Mouse (Mus musculus) stomach, embryonic 15.5 days (tissue): ENCODE results near the gene Krtcap2. TPM values are rescaled to one million over a fixed set of nuclear protein-coding genes. Genes with fewer than 3 reads are reported as not detected.

Source experiments
- ATAC-seq: fragments of 200-750 bp; cut with Nextera tagmentation; 2 replicates; pipeline ENCODE4 v1.8.0; 2017; ENCODE audit warnings: low read depth, moderate number of reproducible peaks, moderate TSS enrichment; ENCODE audit not compliant: insufficient read depth, low FRiP score
- H3K27ac ChIP-seq: fragments of 300-500 bp; sonication (generic); 2 replicates; pipeline ENCODE4 v1.5.1; 2015; ENCODE audit warnings: mild to moderate bottlenecking, inconsistent platforms
- H3K27me3 ChIP-seq: fragments of 300-500 bp; sonication (generic); replicated peaks from 2 replicates; pipeline ENCODE4 v1.6.1; 2015; ENCODE audit warnings: inconsistent platforms
- H3K36me3 ChIP-seq: fragments of 300-500 bp; sonication (generic); 2 replicates; pipeline ENCODE4 v1.6.1; 2015; ENCODE audit warnings: inconsistent platforms
- H3K4me1 ChIP-seq: fragments of 300-500 bp; sonication (generic); 2 replicates; pipeline ENCODE4 v1.6.1; 2015; ENCODE audit warnings: inconsistent platforms
- H3K4me2 ChIP-seq: fragments of 300-500 bp; sonication (generic); 2 replicates; pipeline ENCODE4 v1.6.1; 2015; ENCODE audit warnings: mild to moderate bottlenecking, inconsistent platforms
- H3K4me3 ChIP-seq: fragments of 300-500 bp; sonication (generic); replicated peaks from 2 replicates; pipeline ENCODE4 v1.5.1; 2015; ENCODE audit warnings: inconsistent platforms
- H3K9ac ChIP-seq: fragments of 300-500 bp; sonication (generic); 2 replicates; pipeline ENCODE4 v1.6.1; 2015; ENCODE audit warnings: inconsistent platforms
- H3K9me3 ChIP-seq: fragments of 300-500 bp; sonication (generic); 2 replicates; pipeline ENCODE4 v1.6.1; 2016; ENCODE audit warnings: inconsistent platforms
- WGBS: fragments of 180-500 bp; shearing (Covaris S2); methylation state at CpG from one replicate; pipeline ENCODE4 v1.1.7; 2015; 5-methylcytosine and 5-hydroxymethylcytosine counted together
- polyA plus RNA-seq: library from polyadenylated mRNA; unstranded; fragments of >200 nt; fragmentation: Nextera tagmentation; extraction: Ambion mirVana; gene quantifications from 2 replicates; pipeline ENCODE4 v1.2.1, GENCODE M21; 2015

The Krtcap2 gene
- polyA plus RNA-seq, 1 experiment from 2014 or later, result 406 TPM

DNA sequence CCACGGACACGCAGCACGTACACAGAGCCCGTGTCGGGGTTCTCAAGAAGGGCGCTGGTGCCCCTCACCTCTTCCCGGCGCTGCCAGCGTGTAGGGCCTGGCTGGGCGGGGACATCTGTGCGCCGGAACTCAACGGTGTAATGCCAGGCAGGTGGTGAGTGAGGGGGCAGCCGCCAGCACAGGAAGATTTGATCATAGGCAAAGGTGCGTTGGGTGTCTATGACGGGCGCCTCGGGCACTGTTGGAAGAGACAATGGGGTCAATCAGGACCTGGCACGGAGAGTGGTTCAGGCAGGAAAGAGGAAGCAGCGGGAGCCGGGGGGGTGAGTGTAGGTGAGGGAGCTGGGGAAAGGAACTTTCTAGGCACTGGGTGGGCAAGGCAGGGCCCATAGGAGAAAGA, 8.1 kb upstream of the Krtcap2 start:
- whole genome bisulfite sequencing, result 89% methylated on average over 21 of the region's 21 CpGs
- Histone ChIP-seq H3K9me3 (no peaks in the 10 kb centered on the region), H3K27me3 (no peaks in the 10 kb centered on the region), H3K36me3 (0 out of 2 replicates have a peak, but pooled peaks cover 4% of the 10 kb centered on the region), H3K4me1 (peaks cover 10% of the 10 kb centered on the region; the same call in 1 of the 2 replicates), H3K4me2 (no peak overlapping the region), H3K9ac (no peak overlapping the region), H3K4me3 (no peak overlapping the region), H3K27ac (no peak overlapping the region)
- no peak for ATAC-seq

DNA sequence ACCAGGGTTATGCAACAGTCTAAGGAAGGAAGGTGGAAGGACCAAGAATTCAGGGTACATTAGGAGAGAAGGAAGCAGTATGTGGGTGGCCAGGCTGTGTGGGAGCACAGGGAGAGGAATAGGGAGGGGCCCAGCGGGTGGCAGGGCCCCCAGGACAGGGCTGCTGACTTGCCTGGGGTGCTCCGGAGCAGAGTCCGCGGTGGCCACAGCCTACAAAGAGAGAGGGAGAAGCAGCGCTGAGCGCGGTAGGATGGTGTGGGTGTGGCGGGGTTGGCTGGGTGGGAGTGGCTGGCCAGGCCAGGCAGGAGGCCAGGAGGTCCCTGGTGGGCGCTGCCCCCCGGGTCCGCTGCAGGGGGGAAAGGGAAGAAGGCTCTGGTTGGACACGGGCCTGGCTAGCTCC, 7.3 kb upstream of the Krtcap2 start:
- H3K4me1 ChIP-seq, result peaks cover 8% of the 10 kb centered on the region; the same call in 1 of the 2 replicates
- WGBS, result 52% methylated on average over 12 of the region's 12 CpGs
- no peaks in the 10 kb centered on the region for H3K9me3 ChIP-seq
- 0 out of 2 replicates have a peak, but pooled peaks cover 4% of the 10 kb centered on the region for H3K36me3 ChIP-seq
- H3K27me3 ChIP-seq, result no peaks in the 10 kb centered on the region
- no peak overlapping the region for H3K27ac ChIP-seq
- H3K9ac ChIP-seq, result no peak overlapping the region
- ATAC-seq, result peak; percentile 23; the same call in 1 of the 2 replicates
- no peak overlapping the region for H3K4me2 ChIP-seq
- no peak overlapping the region for H3K4me3 ChIP-seq

DNA sequence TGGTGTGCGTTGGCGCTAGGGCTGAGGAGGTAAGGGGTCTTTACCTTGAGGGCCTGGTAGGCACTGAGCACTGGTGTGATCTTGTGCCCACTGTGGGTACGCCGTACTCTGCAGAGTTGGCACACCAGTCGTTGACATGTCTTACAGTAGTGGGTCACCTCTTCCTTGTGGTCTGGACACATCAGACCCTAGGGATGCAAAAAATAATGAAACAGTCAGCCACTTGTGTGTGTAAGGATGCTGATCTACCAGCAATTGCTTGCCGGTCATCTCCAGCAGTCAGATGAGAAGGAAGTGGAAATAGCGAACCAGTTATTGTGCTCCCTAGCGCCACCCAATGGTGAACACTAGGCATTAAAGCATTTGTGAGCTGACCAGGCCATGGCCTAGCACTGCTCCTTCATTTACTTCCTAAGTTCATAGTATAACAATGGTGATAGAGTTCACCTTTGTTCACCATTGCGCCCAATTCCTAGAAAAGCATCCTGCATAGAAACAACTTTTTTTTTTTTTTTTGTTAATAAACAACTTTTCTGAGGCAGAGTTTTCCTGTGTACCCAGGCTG, 3.4 kb upstream of the Krtcap2 start:
- Histone ChIP-seq H3K27ac (no peak overlapping the region), H3K9me3 (no peaks in the 10 kb centered on the region), H3K4me1 (peaks cover 30% of the 10 kb centered on the region), H3K9ac (no peak overlapping the region), H3K4me3 (no peak overlapping the region), H3K27me3 (no peaks in the 10 kb centered on the region), H3K4me2 (no peak overlapping the region), H3K36me3 (0 out of 2 replicates have a peak, but pooled peaks cover 2% of the 10 kb centered on the region)
- no peak for ATAC-seq
- 67% methylated on average over 9 of the region's 9 CpGs for WGBS

DNA sequence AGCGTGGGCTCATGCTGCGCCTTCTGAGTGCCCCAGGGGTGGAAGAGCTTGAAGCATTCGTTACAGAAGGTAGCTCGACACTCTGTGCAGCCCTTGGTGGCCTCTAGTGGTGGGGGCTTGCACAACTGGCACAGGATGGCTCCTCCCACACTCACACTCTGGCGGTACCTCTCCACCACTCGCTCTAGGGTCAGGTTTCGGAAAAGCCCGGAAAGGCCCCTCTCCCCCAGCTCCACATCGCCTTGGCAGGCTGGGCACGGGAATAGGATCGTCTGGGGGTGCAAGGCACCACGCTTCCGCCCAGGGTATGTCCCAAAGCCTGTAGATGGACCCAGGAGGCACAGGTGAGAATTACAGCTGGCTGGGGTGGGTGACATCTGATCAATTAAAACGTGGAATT, 2.2 kb upstream of the Krtcap2 start:
- peak; percentile 48 for ATAC-seq
- no peaks in the 10 kb centered on the region for H3K9me3 ChIP-seq
- no peak overlapping the region for H3K27ac ChIP-seq
- H3K36me3 ChIP-seq, result 0 out of 2 replicates have a peak, but pooled peaks cover under 1% of the 10 kb centered on the region
- H3K4me1 ChIP-seq, result peaks cover 33% of the 10 kb centered on the region
- peak overlapping the region; percentile 81 for H3K4me2 ChIP-seq
- H3K9ac ChIP-seq, result no peak overlapping the region
- no peaks in the 10 kb centered on the region for H3K27me3 ChIP-seq
- 21% methylated on average over 14 of the region's 14 CpGs for WGBS
- peak overlapping the region; percentile 71; the same call in 1 of the 2 replicates for H3K4me3 ChIP-seq

DNA sequence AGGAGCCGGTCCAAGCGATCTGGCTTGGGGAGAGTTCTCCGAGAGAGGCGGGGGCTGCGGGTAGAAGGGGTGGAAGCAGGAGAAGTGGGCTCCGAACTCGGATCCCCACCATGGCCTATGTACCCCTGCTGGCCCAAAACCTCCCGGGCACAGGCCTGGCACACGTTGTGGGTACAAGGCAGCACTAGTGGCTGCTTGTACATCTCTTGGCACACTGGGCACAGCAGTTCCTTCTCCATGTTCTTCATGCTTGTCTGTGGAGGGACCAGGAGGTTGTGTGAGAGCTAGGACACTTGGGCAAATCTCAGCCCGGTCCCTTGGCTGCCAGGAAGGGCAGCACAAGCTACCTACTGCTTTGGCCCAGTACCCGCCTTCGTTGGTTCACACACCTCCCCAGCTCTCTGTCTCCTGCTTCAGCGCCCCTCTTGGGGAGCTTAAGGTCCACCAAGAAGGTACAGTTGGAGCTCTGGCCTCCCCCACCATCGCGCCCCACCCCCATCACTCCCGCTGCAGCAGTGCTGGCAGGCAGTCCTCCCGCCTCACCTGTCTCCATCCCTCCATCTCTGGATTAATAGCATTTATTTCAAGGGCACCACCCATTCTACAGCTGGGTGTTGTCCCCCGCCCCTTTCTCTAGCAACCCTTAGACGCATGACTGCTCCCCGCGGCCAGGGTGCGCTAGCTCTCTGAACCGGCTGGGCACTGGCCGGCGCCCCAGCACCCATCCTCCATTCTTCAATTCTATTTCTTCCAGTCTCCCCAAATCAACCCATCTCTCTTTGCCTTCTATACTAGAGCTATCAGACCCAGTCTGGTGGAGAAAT, 1.4 kb upstream of the Krtcap2 start:
- no peaks in the 10 kb centered on the region for H3K9me3 ChIP-seq
- H3K27me3 ChIP-seq, result no peaks in the 10 kb centered on the region
- no peak overlapping the region for H3K9ac ChIP-seq
- no peak for ATAC-seq
- H3K4me1 ChIP-seq, result peaks cover 33% of the 10 kb centered on the region
- WGBS, result 22% methylated on average over 25 of the region's 25 CpGs
- H3K36me3 ChIP-seq, result peaks cover 6% of the 10 kb centered on the region; the same call in 1 of the 2 replicates
- H3K4me3 ChIP-seq, result peak overlapping the region; percentile 71
- H3K4me2 ChIP-seq, result peak overlapping the region; percentile 81
- peak overlapping the region; percentile 11; the same call in 1 of the 2 replicates for H3K27ac ChIP-seq

DNA sequence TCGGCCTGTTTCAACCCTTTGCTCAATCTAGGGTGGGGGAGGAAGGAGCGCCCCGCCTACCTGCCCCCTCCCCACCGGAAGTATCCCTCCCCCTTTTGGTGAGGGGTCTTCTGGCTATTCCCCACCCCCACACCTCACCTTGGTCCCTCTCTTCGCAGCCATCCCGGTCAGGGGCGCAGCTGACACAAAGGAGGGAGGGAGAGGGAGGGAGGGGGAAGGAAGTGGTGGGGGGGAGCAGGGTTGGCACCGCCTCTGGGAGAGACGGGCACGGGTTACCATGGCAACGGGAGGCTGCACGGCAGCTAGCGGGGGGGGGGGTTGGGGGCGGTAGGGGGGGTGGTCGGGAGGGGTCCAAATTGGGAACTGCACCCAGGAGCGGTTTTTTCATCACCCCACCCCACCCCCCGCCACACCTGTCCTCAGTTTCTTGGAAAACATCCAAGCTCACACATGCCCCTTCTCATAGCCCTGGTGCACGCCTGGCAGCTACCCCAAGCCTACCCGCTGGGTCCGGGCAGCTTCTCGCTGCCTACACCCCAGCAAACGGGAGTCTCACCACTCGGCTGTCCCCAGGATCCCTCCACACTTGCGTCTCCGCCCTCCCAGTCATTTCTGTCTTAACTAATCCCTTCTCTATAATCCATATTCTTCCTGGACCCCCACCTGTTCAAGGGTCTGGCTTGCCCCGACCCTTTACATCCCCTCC, 631 bp upstream of the Krtcap2 start:
- Histone ChIP-seq H3K9me3 (no peaks in the 10 kb centered on the region), H3K27me3 (no peaks in the 10 kb centered on the region), H3K4me1 (peaks cover 33% of the 10 kb centered on the region), H3K9ac (no peak overlapping the region), H3K36me3 (peaks cover 9% of the 10 kb centered on the region; the same call in 1 of the 2 replicates), H3K4me3 (peak overlapping the region; percentile 71), H3K4me2 (peak overlapping the region; percentile 81), H3K27ac (peak overlapping the region; percentile 67; the same call in 1 of the 2 replicates)
- peak; percentile 4; the same call in 1 of the 2 replicates for ATAC-seq
- WGBS, result under 1% methylated on average over 21 of the region's 26 CpGs

DNA sequence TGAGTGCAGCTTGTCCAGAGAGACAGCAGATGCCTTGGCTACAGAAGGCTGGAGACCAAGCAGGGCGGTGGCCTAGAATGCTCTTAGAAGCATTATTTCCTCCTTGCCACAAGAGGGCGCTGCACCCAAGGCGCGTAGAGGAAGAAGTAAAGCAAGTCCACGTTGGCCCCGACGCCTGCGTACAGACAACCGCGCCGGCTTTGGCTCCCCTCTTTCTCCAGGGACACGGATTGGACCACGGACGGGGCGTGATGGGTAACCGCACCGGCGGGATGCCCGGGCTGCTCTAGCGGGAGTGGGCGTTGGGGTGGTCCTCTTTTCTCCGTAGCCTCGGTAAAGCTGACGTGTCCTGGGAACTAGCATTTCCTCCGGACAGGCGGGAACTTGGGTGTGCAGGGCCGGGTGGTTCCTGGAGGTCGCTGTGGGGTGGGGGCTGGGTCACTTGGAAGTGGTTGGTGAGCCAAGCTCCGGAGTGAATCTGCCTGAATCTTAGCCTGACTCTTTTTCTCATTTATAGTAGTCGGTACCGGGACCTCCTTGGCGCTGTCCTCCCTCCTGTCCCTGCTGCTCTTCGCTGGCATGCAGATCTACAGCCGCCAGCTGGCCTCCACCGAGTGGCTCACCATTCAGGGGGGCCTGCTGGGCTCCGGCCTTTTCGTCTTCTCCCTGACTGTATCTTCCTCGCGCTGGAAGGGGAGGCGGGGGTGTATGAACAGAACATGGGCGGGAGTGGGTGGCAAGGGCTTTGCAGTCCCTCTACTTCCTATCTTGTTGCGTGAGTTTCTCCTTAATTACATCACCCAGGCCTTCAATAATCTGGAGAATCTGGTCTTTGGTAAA, 715 bp downstream of the Krtcap2 start, which contains the start of gene Trim46:
Trim46 (minus strand) TSS at position 49 of the 840 bp plus-strand sequence.
- Histone ChIP-seq H3K27ac (peak within 1 kb of the TSS; percentile 67), H3K9me3 (no peaks in the 10 kb centered on the region), H3K4me2 (peak within 1 kb of the TSS; percentile 81), H3K9ac (peak within 1 kb of the TSS; percentile 75), H3K4me1 (peaks cover 44% of the 10 kb centered on the region), H3K4me3 (peak within 1 kb of the TSS; percentile 71), H3K36me3 (peaks cover 9% of the 10 kb centered on the region; the same call in 1 of the 2 replicates), H3K27me3 (no peaks in the 10 kb centered on the region)
- under 1% methylated on average over 42 of the region's 42 CpGs for WGBS
- ATAC-seq, result peak; percentile 63

DNA sequence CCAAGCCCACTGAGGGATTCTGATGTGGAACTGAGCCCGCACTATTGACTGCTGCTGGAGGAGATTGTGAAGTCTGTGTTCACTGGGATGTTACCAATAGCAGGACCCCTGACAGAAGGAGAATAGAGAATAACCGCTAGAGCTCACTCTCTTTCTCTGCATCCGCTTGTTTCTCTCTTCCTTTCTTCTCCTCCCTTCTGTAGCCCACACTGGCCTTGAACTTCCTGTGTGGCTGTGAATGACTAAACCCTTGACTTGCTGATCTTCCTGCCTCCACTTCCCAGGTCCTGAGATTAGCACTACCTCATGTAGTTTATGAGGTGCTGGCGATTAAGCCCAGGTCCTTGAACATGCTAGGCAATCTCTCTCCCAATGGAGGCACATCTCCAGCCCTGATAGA, 1.7 kb downstream of the Krtcap2 start:
- no peak for ATAC-seq
- WGBS, result 82% methylated on average over 4 of the region's 4 CpGs
- no peak overlapping the region for H3K9ac ChIP-seq

DNA sequence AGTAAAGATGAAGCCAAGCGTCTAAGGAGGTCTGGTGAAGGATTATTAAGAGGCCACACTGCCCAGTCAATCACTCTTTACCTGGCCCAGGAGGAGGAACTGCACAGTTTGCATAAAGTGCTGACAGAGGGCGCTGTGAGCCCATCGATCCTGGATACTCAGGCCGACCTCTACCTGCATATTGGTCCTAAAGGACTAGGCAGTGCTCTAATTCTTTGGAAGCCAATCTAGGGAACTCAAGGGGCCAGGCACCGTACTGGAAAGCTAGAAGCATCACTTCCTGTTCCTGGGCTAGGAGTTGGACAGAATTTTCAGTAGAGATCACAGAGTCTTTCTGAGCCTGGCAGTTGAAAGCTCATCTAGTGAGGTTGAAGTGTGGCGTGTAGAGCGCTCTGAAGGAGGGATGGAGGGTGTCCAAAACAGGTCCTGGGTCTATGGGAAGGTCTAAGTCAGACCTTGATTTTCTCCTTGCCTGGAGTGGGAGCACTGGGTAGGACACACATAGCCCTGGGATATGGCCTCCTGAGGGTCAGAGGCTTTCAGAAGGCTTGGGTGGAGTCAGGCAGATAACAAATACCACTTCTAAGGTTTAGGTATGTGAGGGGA, 4.8 kb downstream of the Krtcap2 start:
- no peak for ATAC-seq
- H3K9ac ChIP-seq, result no peak overlapping the region
- 18% methylated on average over 7 of the region's 7 CpGs for WGBS
- H3K9me3 ChIP-seq, result no peaks in the 10 kb centered on the region
- H3K4me2 ChIP-seq, result no peak overlapping the region
- H3K27me3 ChIP-seq, result no peaks in the 10 kb centered on the region
- H3K27ac ChIP-seq, result 0 out of 2 replicates have a peak overlapping the region, but pooled peaks have one; percentile 37
- H3K36me3 ChIP-seq, result peaks cover 9% of the 10 kb centered on the region; the same call in 1 of the 2 replicates
- H3K4me3 ChIP-seq, result no peak overlapping the region
- H3K4me1 ChIP-seq, result peaks cover 33% of the 10 kb centered on the region

More for the DNA sequence above, 1.7 kb downstream of the Krtcap2 start:
- H3K9me3 ChIP-seq, result no peaks in the 10 kb centered on the region
- H3K36me3 ChIP-seq, result peaks cover 9% of the 10 kb centered on the region; the same call in 1 of the 2 replicates
- peak overlapping the region; percentile 81 for H3K4me2 ChIP-seq
- no peaks in the 10 kb centered on the region for H3K27me3 ChIP-seq
- peaks cover 53% of the 10 kb centered on the region for H3K4me1 ChIP-seq
- H3K27ac ChIP-seq, result no peak overlapping the region
- H3K4me3 ChIP-seq, result peak overlapping the region; percentile 71

DNA sequence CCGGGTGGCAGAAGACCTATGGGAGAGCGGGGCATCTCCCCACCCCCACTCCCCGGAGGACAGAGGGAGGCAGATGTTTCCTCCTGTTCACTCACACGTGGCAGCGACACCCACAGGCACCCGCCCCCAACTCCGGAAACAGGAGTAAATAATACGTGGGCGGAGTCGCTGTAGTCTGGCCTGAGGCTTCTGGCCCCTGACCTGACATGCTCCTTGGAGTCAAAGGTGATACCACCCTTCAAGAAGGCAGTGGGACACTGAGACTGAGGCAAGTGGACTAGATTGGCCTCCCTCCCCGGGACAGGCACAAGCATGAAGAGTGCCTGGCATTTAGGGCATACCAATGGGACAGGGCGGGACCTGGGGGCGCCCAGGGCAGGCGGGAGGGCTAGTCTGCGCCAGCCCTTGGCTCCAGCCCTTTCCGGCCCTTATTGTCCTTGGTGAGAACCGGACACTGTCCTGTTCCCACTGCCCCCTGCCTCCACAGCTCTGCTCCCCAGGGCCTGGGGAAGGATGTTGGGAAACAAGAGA, 5.7 kb downstream of the Krtcap2 start:
- H3K4me3 ChIP-seq, result 0 out of 2 replicates have a peak overlapping the region, but pooled peaks have one; percentile 2

More for the DNA sequence above, 5.7 kb downstream of the Krtcap2 start:
- WGBS, result 9% methylated on average over 17 of the region's 17 CpGs
- no peak overlapping the region for H3K9ac ChIP-seq
- H3K27ac ChIP-seq, result no peak overlapping the region; the same call in 1 of the 2 replicates
- H3K27me3 ChIP-seq, result no peaks in the 10 kb centered on the region
- no peaks in the 10 kb centered on the region for H3K9me3 ChIP-seq
- peak overlapping the region; percentile 29 for H3K4me2 ChIP-seq
- H3K4me1 ChIP-seq, result peaks cover 28% of the 10 kb centered on the region
- H3K36me3 ChIP-seq, result peaks cover 9% of the 10 kb centered on the region; the same call in 1 of the 2 replicates
- peak; percentile 25; the same call in 1 of the 2 replicates for ATAC-seq
